Mouse (Mus musculus): ENCODE measurements around the gene Castor1. TPM values are rescaled to one million over a fixed set of nuclear protein-coding genes. Genes with fewer than 3 reads are reported as not detected.

The Castor1 gene
- total and polyA plus RNA-seq, 2 experiments from 2014 or later = 4.9 to 6.9 TPM

- no peak overlapping the region for H3K9ac ChIP-seq
- H3K4me2 ChIP-seq (ENCODE audit: low read depth) = no peak overlapping the region
- no peak overlapping the region for H3K4me3 ChIP-seq (ENCODE audit: low read depth, low read length)
- ATAC-seq (no peak), DNase-seq (no peak)
- no peak for TF ChIP-seq CTCF (IDR thresholded peaks at IDR 0.05; ENCODE audit: low read depth)
- no peaks in the 10 kb centered on the region for H3K4me1 ChIP-seq (ENCODE audit: insufficient read depth)
- H3K9me3 ChIP-seq (ENCODE audit: low read length) = no peaks in the 10 kb centered on the region
- H3K36me3 ChIP-seq (ENCODE audit: insufficient read depth) = no peaks in the 10 kb centered on the region
- no peak overlapping the region for H3K27ac ChIP-seq (ENCODE audit: low read depth, low read length)
- 94% methylated on average over 23 of the region's 23 CpGs for WGBS
- H3K27me3 ChIP-seq (ENCODE audit: insufficient read depth, low read length) = no peaks in the 10 kb centered on the region
Observed at GRCm38 (mm10) chr11:4239691-4240090, 21.7 kb downstream of the Castor1 start.

DNA sequence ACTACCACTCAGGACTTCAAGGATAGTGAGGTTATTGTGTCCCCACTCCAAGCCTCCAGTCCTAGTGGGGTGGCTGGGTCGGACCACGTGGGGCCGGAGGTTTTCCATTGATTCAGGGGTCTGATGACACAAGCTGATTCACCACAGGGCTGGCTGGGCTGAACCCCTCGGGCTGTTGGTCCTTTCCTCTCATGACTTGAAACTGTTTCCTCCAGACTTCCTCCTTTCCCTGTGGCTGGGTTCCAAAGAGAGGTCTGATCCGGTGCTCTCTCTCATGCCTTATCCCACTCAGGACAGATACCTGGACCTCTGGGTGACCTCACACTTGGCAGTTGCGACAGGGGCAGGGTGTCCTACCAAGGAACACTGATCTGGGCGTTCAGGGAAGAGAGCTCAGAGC lies 22.1 kb downstream of the Castor1 start:
- no peaks in the 10 kb centered on the region for H3K9me3 ChIP-seq (ENCODE audit: low read length)
- TF ChIP-seq CTCF (IDR thresholded peaks at IDR 0.05; ENCODE audit: low read depth) = no peak
- H3K36me3 ChIP-seq (ENCODE audit: insufficient read depth) = no peaks in the 10 kb centered on the region
- ATAC-seq (no peak), DNase-seq (no peak)
- H3K4me3 ChIP-seq (ENCODE audit: low read depth, low read length) = no peak overlapping the region
- no peaks in the 10 kb centered on the region for H3K4me1 ChIP-seq (ENCODE audit: insufficient read depth)
- no peaks in the 10 kb centered on the region for H3K27me3 ChIP-seq (ENCODE audit: insufficient read depth, low read length)
- 82% methylated on average over 7 of the region's 7 CpGs for WGBS
- no peak overlapping the region for H3K4me2 ChIP-seq (ENCODE audit: low read depth)
- no peak overlapping the region for H3K27ac ChIP-seq (ENCODE audit: low read depth, low read length)
- H3K9ac ChIP-seq = no peak overlapping the region

DNA sequence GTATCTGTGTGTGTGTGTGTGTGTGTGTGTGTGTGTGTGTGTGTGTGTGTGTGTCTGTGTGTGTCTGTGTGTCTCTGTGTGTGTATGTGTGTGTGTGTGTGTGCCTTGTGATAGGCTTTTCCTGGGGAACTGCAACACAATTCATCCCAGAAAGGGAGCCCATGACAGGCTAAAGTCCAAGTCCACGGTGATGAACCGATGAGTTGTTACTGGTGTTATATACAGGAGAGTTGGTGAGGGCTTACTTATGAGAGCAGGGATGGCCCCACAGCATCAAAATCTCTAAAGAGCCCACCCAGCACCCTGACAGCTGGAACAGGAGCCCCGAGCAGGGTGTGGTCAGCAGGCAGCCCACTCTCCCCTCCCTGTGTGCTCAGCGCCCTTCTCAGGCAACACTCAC lies 23.2 kb downstream of the Castor1 start:
- no peak for ATAC-seq
- H3K27ac ChIP-seq (ENCODE audit: low read depth, low read length) = no peak overlapping the region
- no peak for TF ChIP-seq CTCF (IDR thresholded peaks at IDR 0.05; ENCODE audit: low read depth)
- H3K4me1 ChIP-seq (ENCODE audit: insufficient read depth) = no peaks in the 10 kb centered on the region
- DNase-seq = no peak
- no peaks in the 10 kb centered on the region for H3K36me3 ChIP-seq (ENCODE audit: insufficient read depth)
- H3K27me3 ChIP-seq (ENCODE audit: insufficient read depth, low read length) = no peaks in the 10 kb centered on the region
- no peaks in the 10 kb centered on the region for H3K9me3 ChIP-seq (ENCODE audit: low read length)
- no peak overlapping the region for H3K4me3 ChIP-seq (ENCODE audit: low read depth, low read length)
- H3K4me2 ChIP-seq (ENCODE audit: low read depth) = no peak overlapping the region
- no peak overlapping the region for H3K9ac ChIP-seq
- WGBS = 77% methylated on average over 4 of the region's 4 CpGs

GRCm38 (mm10) chr11:4246126-4246525 lies 28.1 kb downstream of the Castor1 start:
- no peak overlapping the region for H3K27ac ChIP-seq (ENCODE audit: low read depth, low read length)
- H3K27me3 ChIP-seq (ENCODE audit: insufficient read depth, low read length) = no peaks in the 10 kb centered on the region
- H3K4me3 ChIP-seq (ENCODE audit: low read depth, low read length) = no peak overlapping the region
- DNase-seq (no peak), ATAC-seq (no peak)
- no peaks in the 10 kb centered on the region for H3K36me3 ChIP-seq (ENCODE audit: insufficient read depth)
- H3K4me2 ChIP-seq (ENCODE audit: low read depth) = no peak overlapping the region
- WGBS = 74% methylated on average over 6 of the region's 6 CpGs
- no peaks in the 10 kb centered on the region for H3K4me1 ChIP-seq (ENCODE audit: insufficient read depth)
- no peak overlapping the region for H3K9ac ChIP-seq
- TF ChIP-seq CTCF (IDR thresholded peaks at IDR 0.05; ENCODE audit: low read depth) = no peak
- H3K9me3 ChIP-seq (ENCODE audit: low read length) = no peaks in the 10 kb centered on the region

- no peak for TF ChIP-seq CTCF (IDR thresholded peaks at IDR 0.05; ENCODE audit: low read depth)
- Histone ChIP-seq H3K9me3 (ENCODE audit: low read length) (no peaks in the 10 kb centered on the region), H3K4me3 (ENCODE audit: low read depth, low read length) (no peak overlapping the region), H3K9ac (no peak overlapping the region), H3K36me3 (ENCODE audit: insufficient read depth) (no peaks in the 10 kb centered on the region), H3K4me2 (ENCODE audit: low read depth) (no peak overlapping the region), H3K4me1 (ENCODE audit: insufficient read depth) (no peaks in the 10 kb centered on the region), H3K27me3 (ENCODE audit: insufficient read depth, low read length) (no peaks in the 10 kb centered on the region), H3K27ac (ENCODE audit: low read depth, low read length) (no peak overlapping the region)
- DNase-seq (no peak), ATAC-seq (no peak)
- WGBS = 78% methylated on average over 4 of the region's 4 CpGs
Observed at GRCm38 (mm10) chr11:4246623-4247022, 28.6 kb downstream of the Castor1 start.

- Histone ChIP-seq H3K4me3 (ENCODE audit: low read depth, low read length) (no peak overlapping the region), H3K9me3 (ENCODE audit: low read length) (no peaks in the 10 kb centered on the region), H3K36me3 (ENCODE audit: insufficient read depth) (no peaks in the 10 kb centered on the region), H3K4me1 (ENCODE audit: insufficient read depth) (no peaks in the 10 kb centered on the region), H3K27me3 (ENCODE audit: insufficient read depth, low read length) (no peaks in the 10 kb centered on the region), H3K9ac (no peak overlapping the region), H3K4me2 (ENCODE audit: low read depth) (no peak overlapping the region), H3K27ac (ENCODE audit: low read depth, low read length) (no peak overlapping the region)
- WGBS = 80% methylated on average over 14 of the region's 14 CpGs
- TF ChIP-seq CTCF (IDR thresholded peaks at IDR 0.05; ENCODE audit: low read depth) = no peak
- no peak for DNase-seq
- no peak for ATAC-seq
Observed at GRCm38 (mm10) chr11:4247201-4247959, 29.4 kb downstream of the Castor1 start.

GRCm38 (mm10) chr11:4249151-4249550 lies 31.1 kb downstream of the Castor1 start:
- Histone ChIP-seq H3K4me3 (ENCODE audit: low read depth, low read length) (no peak overlapping the region), H3K9ac (no peak overlapping the region), H3K4me1 (ENCODE audit: insufficient read depth) (no peaks in the 10 kb centered on the region), H3K4me2 (ENCODE audit: low read depth) (no peak overlapping the region), H3K27me3 (ENCODE audit: insufficient read depth, low read length) (no peaks in the 10 kb centered on the region), H3K9me3 (ENCODE audit: low read length) (no peaks in the 10 kb centered on the region), H3K36me3 (ENCODE audit: insufficient read depth) (no peaks in the 10 kb centered on the region), H3K27ac (ENCODE audit: low read depth, low read length) (no peak overlapping the region)
- no peak for ATAC-seq
- WGBS = 97% methylated on average over 3 of the region's 3 CpGs
- TF ChIP-seq CTCF (IDR thresholded peaks at IDR 0.05; ENCODE audit: low read depth) = no peak
- DNase-seq = no peak
